Mouse (Mus musculus) activated CD4-positive, CD25-positive, alpha-beta regulatory T cell, adult 4 months (primary cell): Measurements from ENCODE around the gene Edaradd. TPM values are rescaled to one million over a fixed set of nuclear protein-coding genes. Genes with fewer than 3 reads are reported as not detected.
A peak's percentile ranks its signal among the peaks of the same experiment; 100 is the strongest.

ENCODE experiments used
- ATAC-seq: one replicate; pipeline ENCODE4 v1.8.0; 2017
- polyA plus RNA-seq, 2 experiments: library from polyadenylated mRNA; unstranded; fragments of 100-300 nt; shearing (Covaris generic); gene quantifications; one replicate each; pipeline ENCODE4 v1.2.1; 2017

The Edaradd gene
- 1 to 10 TPM; 1.0 TPM for polyA plus RNA-seq

DNA sequence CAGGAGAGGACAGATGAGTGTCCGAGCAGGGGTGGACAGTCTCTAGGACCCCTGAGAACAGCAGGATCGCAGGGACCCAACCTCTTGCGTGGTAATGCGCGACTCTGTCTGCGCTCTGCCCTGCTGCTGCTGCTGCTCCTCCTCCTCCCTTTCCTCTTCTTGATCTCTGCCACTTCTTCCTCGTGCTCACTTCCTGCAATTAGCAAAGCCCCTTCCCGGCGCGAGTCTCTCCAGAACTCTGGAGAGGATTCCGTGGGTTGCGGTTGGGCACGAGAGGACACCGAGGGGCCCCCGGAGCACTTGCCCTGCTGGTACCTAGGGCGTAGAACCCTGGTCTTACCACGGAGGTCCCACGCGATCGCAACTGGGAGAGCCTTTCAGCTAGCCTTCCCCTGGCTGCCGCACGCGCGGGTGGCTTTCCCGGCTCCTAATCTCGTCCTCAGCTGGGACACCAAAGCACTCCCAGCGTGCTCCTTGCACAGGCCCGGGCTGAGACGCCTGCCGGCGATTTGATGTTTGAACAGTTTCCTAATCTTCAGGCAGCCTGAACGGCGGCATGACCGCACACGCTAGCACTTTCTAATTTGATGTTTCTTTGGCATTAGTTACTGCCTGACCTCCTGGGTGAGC, at the start of gene Edaradd:
TSS of gene Edaradd (minus strand) at position 484 of the 630 bp plus-strand sequence.
- ATAC-seq, result peak; percentile 56

DNA sequence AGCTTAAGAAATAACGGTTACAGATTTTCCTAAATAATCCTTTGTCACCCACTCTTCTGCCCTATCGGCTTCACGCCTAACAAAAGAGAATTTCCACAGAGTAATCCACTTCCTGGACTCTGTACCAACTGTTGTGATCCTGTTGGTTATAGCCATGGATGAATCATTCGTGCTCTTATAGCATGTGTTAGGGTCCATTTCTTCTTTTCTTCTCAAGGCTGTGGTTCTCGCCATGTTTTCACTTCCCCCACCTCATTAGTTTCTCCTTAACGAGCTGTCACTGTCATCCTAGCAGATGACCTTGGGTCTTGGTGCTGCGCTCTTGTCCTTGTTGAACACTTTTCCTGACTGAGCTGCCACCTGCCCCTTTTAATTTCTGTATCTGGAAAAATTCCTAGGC, 49.5 kb upstream of the Edaradd start:
- no peak for ATAC-seq

GRCm38 (mm10) chr13:12568597-12569469, 48.6 kb upstream of the Edaradd start:
- no peak for ATAC-seq

DNA sequence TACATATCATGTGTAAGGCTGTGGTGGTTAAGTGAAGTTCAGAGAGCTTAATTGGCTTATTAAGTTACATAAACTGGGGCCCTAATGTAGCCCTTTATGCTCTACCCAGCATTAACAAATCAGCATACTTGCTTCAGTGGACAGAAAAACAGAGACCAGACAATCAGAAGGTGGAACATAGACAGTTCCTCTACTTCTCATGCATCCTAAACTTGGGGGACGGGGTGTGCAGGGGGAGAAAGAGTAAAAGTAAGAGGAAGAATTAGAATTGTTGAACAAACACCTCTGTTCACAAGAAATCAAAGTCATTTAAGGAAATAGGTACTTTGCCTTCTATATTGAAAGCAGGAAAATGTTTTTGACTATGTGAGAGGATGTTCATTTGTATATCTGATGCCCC, 47.7 kb upstream of the Edaradd start:
- no peak for ATAC-seq

DNA sequence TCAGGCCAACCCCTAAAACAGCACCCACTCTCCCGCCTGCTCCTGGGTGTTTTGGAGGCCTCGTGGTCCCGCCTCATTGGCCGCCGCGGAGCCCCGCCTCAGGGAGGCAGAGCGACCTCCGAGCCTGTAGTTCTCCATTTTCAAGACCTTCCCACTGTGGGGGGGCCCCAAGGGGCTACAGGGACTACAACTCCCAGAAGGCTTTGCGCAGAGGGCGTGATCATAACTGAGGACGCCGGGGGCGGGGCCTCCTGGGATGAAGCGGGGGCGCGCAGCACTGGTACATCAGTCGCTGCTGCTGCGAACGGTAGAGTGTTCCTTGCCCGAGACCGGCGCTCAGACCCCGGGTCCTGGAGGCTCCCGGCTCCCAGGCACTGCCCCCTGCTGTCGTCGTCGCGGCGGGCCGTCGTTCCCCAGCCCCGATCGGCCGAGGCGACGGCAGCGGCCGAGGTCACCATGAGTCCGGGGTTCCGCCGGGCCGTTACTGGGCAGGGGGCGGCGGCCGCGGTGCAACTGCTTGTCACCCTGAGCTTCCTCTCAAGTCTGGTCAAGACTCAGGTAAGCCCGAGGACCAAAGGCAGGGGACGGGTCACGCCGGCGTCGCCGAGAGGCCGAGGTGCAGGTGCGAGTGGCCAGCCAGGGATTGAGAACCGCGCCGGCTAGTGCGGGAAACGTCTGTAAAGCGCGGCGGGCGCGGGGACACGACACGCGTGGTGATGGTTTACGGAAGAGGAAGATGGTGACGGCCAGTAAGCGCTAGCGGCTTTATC, 45.6 kb upstream of the Edaradd start, which contains the start of gene Ero1lb:
TSS of gene Ero1lb (plus strand) at position 254 of the 770 bp plus-strand sequence.
- ATAC-seq, result peak; percentile 91

DNA sequence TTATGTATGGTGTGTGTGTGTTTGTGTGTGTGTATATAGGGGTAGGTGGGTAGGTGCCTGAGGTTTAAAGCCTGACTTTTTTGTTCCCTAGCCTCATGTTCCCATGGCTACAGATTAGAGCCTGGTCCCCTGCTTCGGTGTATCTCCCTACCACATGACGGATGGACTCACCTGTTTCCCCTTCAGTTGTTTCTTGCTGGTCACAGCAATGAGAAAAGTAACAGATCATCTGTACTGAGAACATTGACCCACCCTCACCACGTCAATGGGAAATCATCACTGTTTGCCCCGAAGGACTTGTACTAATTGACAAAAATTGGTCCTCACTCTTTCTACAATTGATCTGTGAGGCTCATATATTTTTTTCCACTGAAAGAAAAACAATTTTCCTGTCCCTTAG, 42.0 kb upstream of the Edaradd start:
- no peak for ATAC-seq

DNA sequence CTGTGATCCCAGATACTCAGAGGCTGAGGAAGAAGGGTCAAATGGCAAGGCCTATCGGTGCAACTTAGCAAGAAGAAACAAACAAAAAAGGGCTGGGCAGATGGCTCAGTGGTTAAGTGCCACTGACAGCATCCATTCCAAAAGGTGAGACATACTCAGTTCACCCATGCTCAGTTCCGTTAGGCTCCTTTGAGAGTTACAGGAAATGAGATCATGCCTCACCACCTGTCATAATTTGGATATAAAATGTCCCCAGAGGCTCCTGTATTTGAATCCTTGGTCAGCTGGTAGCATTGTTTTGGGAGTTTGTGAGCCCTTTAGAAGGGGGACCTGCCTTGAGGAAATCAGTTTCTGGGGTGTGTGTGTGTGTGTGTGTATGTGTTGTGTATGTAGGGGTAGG, 41.5 kb upstream of the Edaradd start:
- no peak for ATAC-seq

GRCm38 (mm10) chr13:12559462-12560120, 39.4 kb upstream of the Edaradd start:
- no peak for ATAC-seq

DNA sequence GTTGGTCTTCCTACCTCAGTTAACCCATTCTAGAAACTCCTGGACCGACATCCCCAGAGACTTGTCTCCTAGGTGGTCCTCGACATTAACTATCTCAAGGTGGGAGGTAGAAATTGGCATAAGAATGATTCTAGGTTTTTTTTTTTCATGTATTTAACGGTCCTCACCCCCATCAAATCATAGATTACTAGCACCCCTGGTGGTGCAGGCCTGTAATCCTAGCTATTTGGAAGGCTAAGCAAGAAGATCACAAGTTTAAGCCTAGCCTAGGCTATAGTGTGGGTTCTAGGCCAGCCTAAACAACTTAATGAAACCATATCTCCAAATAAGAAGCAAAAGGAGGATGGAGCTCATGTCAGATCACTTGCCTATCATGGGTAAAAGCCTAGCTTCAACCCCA, 38.8 kb upstream of the Edaradd start:
- ATAC-seq, result no peak

DNA sequence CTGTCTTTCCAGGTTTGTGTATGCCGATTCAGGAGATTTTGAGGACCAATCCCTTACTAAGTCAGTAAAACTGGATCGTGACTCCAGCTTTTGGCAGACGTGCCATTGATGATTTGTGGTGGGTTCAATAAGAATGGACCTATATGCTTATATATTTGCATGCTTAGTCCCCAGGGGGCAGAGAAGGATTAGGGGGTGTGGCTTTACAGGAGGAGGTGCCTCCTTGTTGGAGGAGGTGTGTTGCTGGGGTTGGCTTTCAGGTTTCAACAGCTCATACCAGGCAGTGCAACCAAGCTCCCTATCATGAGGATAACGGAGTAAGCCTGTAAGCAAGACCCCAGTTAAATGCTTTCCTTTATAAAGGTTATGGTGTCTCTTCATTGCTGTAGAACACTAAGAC, 34.0 kb upstream of the Edaradd start:
- no peak for ATAC-seq

GRCm38 (mm10) chr13:12543880-12544568, 23.8 kb upstream of the Edaradd start:
- no peak for ATAC-seq

DNA sequence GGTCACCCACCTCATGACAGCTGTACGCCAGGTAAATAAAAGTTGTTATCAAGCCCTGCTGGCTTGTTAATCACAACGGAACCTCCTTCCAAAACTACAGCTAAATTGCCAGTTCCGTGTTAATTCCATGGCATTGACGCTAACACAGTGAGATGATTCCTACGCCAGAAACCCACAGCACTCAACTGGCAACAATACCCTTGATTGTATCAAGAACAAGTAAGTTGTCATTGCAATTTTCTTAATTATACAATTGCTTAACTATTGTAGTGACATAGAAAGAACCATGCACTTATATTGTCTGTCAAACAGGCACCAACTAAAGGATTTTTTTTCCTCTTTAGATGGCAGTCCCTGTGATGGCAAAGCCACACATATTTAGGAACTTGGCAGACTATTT, 23.0 kb upstream of the Edaradd start:
- ATAC-seq, result no peak

- no peak for ATAC-seq
Observed at GRCm38 (mm10) chr13:12542006-12542981, 22.1 kb upstream of the Edaradd start.

- ATAC-seq, result no peak
Observed at GRCm38 (mm10) chr13:12540119-12540518, 19.9 kb upstream of the Edaradd start.

GRCm38 (mm10) chr13:12539716-12540115, 19.5 kb upstream of the Edaradd start:
- no peak for ATAC-seq

DNA sequence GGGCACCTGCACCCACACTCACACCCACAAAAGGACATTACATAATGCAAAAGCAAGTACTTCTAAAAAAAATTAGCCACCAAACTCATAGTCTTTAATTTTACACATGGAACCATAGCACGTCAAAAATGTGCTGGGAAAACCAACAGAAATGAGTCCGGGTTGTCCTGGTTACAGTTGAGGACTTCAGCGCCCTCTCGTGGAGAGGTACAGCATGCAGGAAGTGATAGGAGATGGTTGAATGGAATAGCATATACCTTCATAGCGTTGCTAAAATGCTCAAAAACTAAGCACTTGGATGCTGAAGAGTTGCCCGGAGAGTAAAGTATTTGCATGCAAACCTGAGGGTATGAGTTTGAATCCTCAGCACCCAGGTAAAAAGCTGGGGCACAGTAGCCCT, 17.7 kb upstream of the Edaradd start:
- ATAC-seq, result peak; percentile 75

DNA sequence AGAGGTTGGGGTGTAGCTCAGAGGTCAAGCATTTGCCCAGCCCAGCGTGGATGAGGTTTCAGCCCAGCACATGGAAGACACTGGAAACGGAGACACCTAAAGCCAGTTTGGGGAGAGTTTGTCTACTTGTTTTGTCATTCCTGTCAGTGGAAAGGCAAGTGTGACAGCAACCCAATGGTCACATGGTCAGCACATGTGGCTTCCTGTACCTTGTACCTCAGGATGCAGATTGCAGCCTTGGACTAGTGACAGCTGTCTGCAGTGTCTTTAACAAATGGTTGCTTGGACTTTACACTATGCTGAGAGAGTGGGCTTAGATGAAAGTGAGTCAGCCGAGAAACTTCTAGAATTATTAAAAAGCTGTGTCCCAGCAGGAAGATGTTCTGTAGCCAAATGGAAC, 14.4 kb upstream of the Edaradd start:
- ATAC-seq, result no peak

DNA sequence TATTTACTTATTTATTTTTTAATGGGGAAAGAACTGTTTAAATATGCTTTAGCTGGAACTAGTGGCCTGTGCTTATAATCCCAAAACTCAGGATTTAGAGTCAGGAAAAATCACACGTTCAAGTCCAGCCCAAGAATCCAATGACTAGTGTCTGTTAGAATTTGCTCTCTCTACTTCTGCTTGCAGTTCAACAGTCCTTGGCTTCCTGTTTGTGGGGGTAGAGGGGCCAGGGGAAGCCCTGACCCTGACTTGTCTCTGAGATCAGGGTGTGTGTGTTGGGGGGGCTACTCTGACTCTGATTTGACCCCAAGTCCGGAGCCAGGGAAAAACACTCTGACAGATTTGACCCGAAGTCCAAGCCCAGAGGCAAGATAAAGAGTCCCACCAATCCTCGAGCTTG, 5.4 kb upstream of the Edaradd start:
- no peak for ATAC-seq

GRCm38 (mm10) chr13:12522346-12522745, 2.1 kb upstream of the Edaradd start:
- no peak for ATAC-seq

DNA sequence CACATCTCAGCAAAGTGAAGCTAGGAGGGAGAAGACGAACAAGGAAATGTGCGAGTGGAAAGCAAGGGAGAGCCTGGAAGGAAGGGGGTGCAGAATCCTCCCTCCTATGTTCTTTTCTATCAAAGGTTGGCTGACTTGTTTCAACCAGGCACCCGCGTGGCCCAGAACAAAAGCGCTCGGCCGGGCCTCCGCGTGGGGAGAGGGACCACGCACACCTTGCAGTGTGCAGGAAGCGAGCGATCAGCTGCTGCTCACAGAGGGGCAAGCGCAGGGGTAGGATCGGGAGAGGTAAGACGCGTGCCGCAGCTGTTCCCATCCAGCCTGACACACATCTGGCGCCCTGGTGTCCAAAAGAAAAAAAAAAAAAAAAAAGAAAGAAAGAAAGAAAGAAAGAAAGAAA, 867 bp downstream of the Edaradd start:
- ATAC-seq, result peak; percentile 50
